Mouse (Mus musculus): ENCODE results near the gene Tmc3.

The Tmc3 gene

GRCm38 (mm10) chr7:83668724-83669123 is 84.0 kb downstream of the Tmc3 start:
- DNase-seq (ENCODE audit: low read depth) = peak; percentile 40

GRCm38 (mm10) chr7:83671573-83671972 is 86.8 kb downstream of the Tmc3 start:
- no peak for DNase-seq (ENCODE audit: low read depth)
